In the genomic region with DNA sequence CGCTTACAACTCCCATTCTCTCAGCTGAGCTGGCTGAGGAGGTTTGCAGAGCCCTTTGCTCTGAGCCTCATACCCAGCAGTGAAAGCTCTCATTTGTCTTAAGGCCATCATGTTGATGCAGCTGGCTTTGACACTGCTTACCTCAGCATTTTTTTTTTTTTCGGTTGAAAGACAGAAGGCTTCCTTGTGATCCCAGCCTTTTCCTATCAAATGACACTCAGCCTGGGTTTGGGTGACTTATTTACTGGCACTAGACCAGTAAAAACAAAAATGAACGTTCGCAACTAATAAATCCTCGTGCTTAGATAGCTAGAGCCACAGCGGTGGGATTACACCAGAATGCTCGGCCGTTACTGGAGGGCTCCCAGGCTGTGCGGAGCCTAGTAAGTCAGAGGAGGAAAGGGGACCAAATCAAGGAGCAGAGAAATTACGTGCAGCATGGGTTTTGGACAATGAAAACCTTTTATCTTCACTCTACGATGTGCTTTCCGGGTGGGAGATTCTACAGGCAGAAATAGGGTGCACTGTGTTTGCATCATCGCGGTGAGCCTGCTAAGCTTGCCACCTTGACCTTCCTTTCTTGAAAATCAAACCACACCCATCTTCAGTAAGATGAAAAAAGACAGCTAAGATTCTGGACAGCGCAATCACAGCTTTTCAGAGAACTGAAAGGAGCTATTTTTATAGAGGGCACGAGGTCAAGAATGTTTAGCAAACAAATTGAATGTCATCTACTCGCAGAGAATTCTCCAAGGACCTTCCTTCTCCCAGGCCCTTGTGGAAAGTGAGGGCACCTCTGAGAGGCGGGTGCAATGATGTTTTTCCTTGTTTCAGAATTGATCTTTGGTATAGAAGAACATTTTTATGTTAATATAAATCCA, we compare ENCODE assay signal across 9 mouse cellular contexts.
DNase-seq lines count a peak whose midpoint lies in the region; TF ChIP-seq lines count a peak whose summit lies in the region.
"Had no signal": no experiment of that assay in that cellular context is flagged by ENCODE, and none has a peak within 500 bp of the region (broad histone marks: within the 10 kb centered on the region; RNA-seq: fewer than 3 reads in every experiment).

No protein-coding gene starts in this region.

- no peak for TF ChIP-seq EP300 in heart, adult 2 months (IDR thresholded peaks at IDR 0.05; ENCODE audit: insufficient read depth, low read depth, low read length)

- no peaks in the 10 kb centered on the region for H3K27me3 ChIP-seq in spleen, adult 2 months (ENCODE audit: control insufficient read depth, insufficient read depth, low read length)
- H3K27me3 ChIP-seq in heart, adult 2 months (ENCODE audit: control insufficient read depth, insufficient read depth, low read length), result no peaks in the 10 kb centered on the region
- H3K27me3 ChIP-seq: liver, embryonic 13.5 days had no signal

- 72% methylated on average over 18 of the region's 18 CpGs for WGBS in spleen, adult 2 months
- 31% methylated on average over 18 of the region's 18 CpGs for WGBS in heart, adult 2 months

- intact Hi-C loops in heart, adult 2 months (cut with DNase I), result loop anchor here (10.0 kb wide), 3 partner anchors 100 to 790 kb away; no protein-coding TSS in a partner anchor

- no peak for DNase-seq in spleen, adult 2 months (ENCODE audit: low read depth in 1 of 2, low spot score in 2 of 2)
- DNase-seq in spleen, postnatal 4 days (ENCODE audit: low spot score in 2 of 2), result no peak
- DNase-seq in heart, adult 2 months, result peak; percentile 36 to 41
- DNase-seq in kidney, adult 18-20 months, result peak; percentile 17
- DNase-seq in lung, postnatal 10 days, result peak; percentile 89
- peak; percentile 49 for DNase-seq in yolk sac, embryonic 10.5 days (ENCODE audit: low spot score)
- no peak for DNase-seq in right cerebral cortex, postnatal 25 days
- no peak for DNase-seq in right cerebral cortex, postnatal 4 days
- DNase-seq: liver, embryonic 13.5 days had no signal

- H3K27ac ChIP-seq in spleen, adult 2 months (ENCODE audit: insufficient read depth, low read length), result 0 out of 2 replicates have a peak overlapping the region, but pooled peaks have one; percentile 3
- H3K27ac ChIP-seq in heart, adult 2 months, result peak overlapping the region; percentile 64
- H3K27ac ChIP-seq: liver, embryonic 13.5 days had no signal

- TF ChIP-seq POLR2A in spleen, adult 2 months (IDR thresholded peaks at IDR 0.05; ENCODE audit: low read depth, low read length), result no peak
- no peak for TF ChIP-seq POLR2A in heart, adult 2 months (IDR thresholded peaks at IDR 0.05; ENCODE audit: insufficient read depth, low read depth, low read length)

- no peaks in the 10 kb centered on the region for H3K79me2 ChIP-seq in heart, adult 2 months (replicated peaks; ENCODE audit: control insufficient read depth, insufficient read depth, low read length)

- no peaks in the 10 kb centered on the region for H3K4me1 ChIP-seq in spleen, adult 2 months (ENCODE audit: control insufficient read depth, insufficient read depth, insufficient read length)
- peaks cover 12% of the 10 kb centered on the region for H3K4me1 ChIP-seq in heart, adult 2 months (ENCODE audit: control insufficient read depth, insufficient read depth, low read length)
- H3K4me1 ChIP-seq: liver, embryonic 13.5 days had no signal

- no peak overlapping the region for H3K4me3 ChIP-seq in spleen, adult 2 months (ENCODE audit: extremely low read depth, insufficient read depth, insufficient read length)
- H3K4me3 ChIP-seq in heart, adult 2 months, result peak overlapping the region; percentile 7; the same call in 1 of the 2 replicates
- H3K4me3 ChIP-seq: liver, embryonic 13.5 days had no signal

- H3K9ac ChIP-seq in heart, adult 2 months (ENCODE audit: low read depth, low read length), result peak overlapping the region; percentile 54
- H3K9ac ChIP-seq: liver, embryonic 13.5 days had no signal

- no peak for TF ChIP-seq CTCF in spleen, adult 2 months (IDR thresholded peaks at IDR 0.05; ENCODE audit: extremely low read depth, insufficient read depth, insufficient read length, insufficient replicate concordance)
- TF ChIP-seq CTCF in heart, adult 2 months (IDR thresholded peaks at IDR 0.05), result no peak

- no peaks in the 10 kb centered on the region for H3K36me3 ChIP-seq in spleen, adult 2 months (ENCODE audit: control insufficient read depth, insufficient read depth, low read length)
- no peaks in the 10 kb centered on the region for H3K36me3 ChIP-seq in heart, adult 2 months (ENCODE audit: control insufficient read depth, insufficient read depth, low read length)
- H3K36me3 ChIP-seq: liver, embryonic 13.5 days had no signal

Comparison
In these comparisons a context has a peak if more than half of its experiments do, and no peak if none do; other contexts are left out.
1. DNase-seq: peak in heart, adult 2 months (2 of 2), kidney, adult 18-20 months (single experiment), lung, postnatal 10 days (single experiment) and yolk sac, embryonic 10.5 days (single experiment); none in spleen, adult 2 months (0 of 2), spleen, postnatal 4 days (0 of 2), right cerebral cortex, postnatal 25 days (single experiment) and right cerebral cortex, postnatal 4 days (single experiment).